Mouse (Mus musculus): Measurements from ENCODE around the gene Samd4b. TPM values are rescaled to one million over a fixed set of nuclear protein-coding genes. Genes with fewer than 3 reads are reported as not detected.
"Not testable (repeated sequence)": the region's sequence is repeated elsewhere in the genome, so short reads cannot be mapped to it uniquely, and the experiment has no call there.

Samd4b gene
- polyA plus RNA-seq, 1 experiment from 2014 or later = 25.8 TPM

GRCm38 (mm10) chr7:28624791-28625190 lies 26.8 kb upstream of the Samd4b start:
- H3K9me3 ChIP-seq (ENCODE audit: control insufficient read depth, low read depth, low read length) = no peaks in the 10 kb centered on the region
- no peak overlapping the region for H3K9ac ChIP-seq (replicated peaks; ENCODE audit: low read depth, low read length)
- WGBS = 70% methylated on average over 5 of the region's 5 CpGs
- no peaks in the 10 kb centered on the region for H3K4me1 ChIP-seq (ENCODE audit: control insufficient read depth, insufficient read depth, low read length)
- no peak for ATAC-seq (ENCODE audit: insufficient number of reproducible peaks, insufficient read depth, low FRiP score, low read depth)
- H3K4me2 ChIP-seq (replicated peaks; ENCODE audit: low read depth, low read length) = no peak overlapping the region
- H3K4me3 ChIP-seq (ENCODE audit: low read depth, low read length) = no peak overlapping the region
- H3K27me3 ChIP-seq (ENCODE audit: control insufficient read depth, insufficient read depth, low read length) = peaks cover 9% of the 10 kb centered on the region; the same call in 1 of the 2 replicates
- H3K36me3 ChIP-seq (ENCODE audit: control insufficient read depth, insufficient read depth, low read length) = no peaks in the 10 kb centered on the region
- no peak overlapping the region for H3K27ac ChIP-seq (ENCODE audit: low read length)

- H3K4me3 ChIP-seq (ENCODE audit: low read depth, low read length) = no peak overlapping the region
- no peak overlapping the region for H3K27ac ChIP-seq (ENCODE audit: low read length)
- WGBS = 53% methylated on average over 9 of the region's 9 CpGs
- H3K27me3 ChIP-seq (ENCODE audit: control insufficient read depth, insufficient read depth, low read length) = no peaks in the 10 kb centered on the region
- H3K36me3 ChIP-seq (ENCODE audit: control insufficient read depth, insufficient read depth, low read length) = no peaks in the 10 kb centered on the region
- no peaks in the 10 kb centered on the region for H3K9me3 ChIP-seq (ENCODE audit: control insufficient read depth, low read depth, low read length)
- H3K9ac ChIP-seq (replicated peaks; ENCODE audit: low read depth, low read length) = no peak overlapping the region
- H3K4me2 ChIP-seq (replicated peaks; ENCODE audit: low read depth, low read length) = no peak overlapping the region
- H3K4me1 ChIP-seq (ENCODE audit: control insufficient read depth, insufficient read depth, low read length) = no peaks in the 10 kb centered on the region
- ATAC-seq (ENCODE audit: insufficient number of reproducible peaks, insufficient read depth, low FRiP score, low read depth) = no peak
Observed at GRCm38 (mm10) chr7:28619098-28619715, 21.3 kb upstream of the Samd4b start.

GRCm38 (mm10) chr7:28605951-28606350 lies 8.0 kb upstream of the Samd4b start:
- Histone ChIP-seq H3K36me3 (ENCODE audit: control insufficient read depth, insufficient read depth, low read length) (no peaks in the 10 kb centered on the region), H3K27ac (ENCODE audit: low read length) (no peak overlapping the region), H3K27me3 (ENCODE audit: control insufficient read depth, insufficient read depth, low read length) (no peaks in the 10 kb centered on the region), H3K4me3 (ENCODE audit: low read depth, low read length) (no peak overlapping the region), H3K9ac (replicated peaks; ENCODE audit: low read depth, low read length) (no peak overlapping the region), H3K4me2 (replicated peaks; ENCODE audit: low read depth, low read length) (no peak overlapping the region), H3K9me3 (ENCODE audit: control insufficient read depth, low read depth, low read length) (no peaks in the 10 kb centered on the region), H3K4me1 (ENCODE audit: control insufficient read depth, insufficient read depth, low read length) (no peaks in the 10 kb centered on the region)
- 89% methylated on average over 8 of the region's 8 CpGs for WGBS
- no peak for ATAC-seq (ENCODE audit: insufficient number of reproducible peaks, insufficient read depth, low FRiP score, low read depth)

GRCm38 (mm10) chr7:28603788-28604187 lies 5.8 kb upstream of the Samd4b start:
- not testable (repeated sequence) for H3K4me2 ChIP-seq (replicated peaks; ENCODE audit: low read depth, low read length); H3K36me3 ChIP-seq (ENCODE audit: control insufficient read depth, insufficient read depth, low read length); ATAC-seq (ENCODE audit: insufficient number of reproducible peaks, insufficient read depth, low FRiP score, low read depth); H3K4me3 ChIP-seq (ENCODE audit: low read depth, low read length); H3K9me3 ChIP-seq (ENCODE audit: control insufficient read depth, low read depth, low read length); H3K9ac ChIP-seq (replicated peaks; ENCODE audit: low read depth, low read length); H3K27me3 ChIP-seq (ENCODE audit: control insufficient read depth, insufficient read depth, low read length); H3K27ac ChIP-seq (ENCODE audit: low read length); H3K4me1 ChIP-seq (ENCODE audit: control insufficient read depth, insufficient read depth, low read length)
- WGBS = 69% methylated on average over 2 of the region's 2 CpGs

- Histone ChIP-seq H3K4me1 (ENCODE audit: control insufficient read depth, insufficient read depth, low read length) (0 out of 2 replicates have a peak, but pooled peaks cover 2% of the 10 kb centered on the region), H3K4me2 (replicated peaks; ENCODE audit: low read depth, low read length) (no peak overlapping the region), H3K27ac (ENCODE audit: low read length) (no peak overlapping the region), H3K36me3 (ENCODE audit: control insufficient read depth, insufficient read depth, low read length) (no peaks in the 10 kb centered on the region), H3K4me3 (ENCODE audit: low read depth, low read length) (no peak overlapping the region), H3K9ac (replicated peaks; ENCODE audit: low read depth, low read length) (no peak overlapping the region), H3K27me3 (ENCODE audit: control insufficient read depth, insufficient read depth, low read length) (no peaks in the 10 kb centered on the region), H3K9me3 (ENCODE audit: control insufficient read depth, low read depth, low read length) (no peaks in the 10 kb centered on the region)
- 61% methylated on average over 5 of the region's 5 CpGs for WGBS
- ATAC-seq (ENCODE audit: insufficient number of reproducible peaks, insufficient read depth, low FRiP score, low read depth) = no peak
Observed at GRCm38 (mm10) chr7:28603136-28603535, 5.2 kb upstream of the Samd4b start.

- Histone ChIP-seq H3K4me3 (ENCODE audit: low read depth, low read length) (no peak overlapping the region), H3K9me3 (ENCODE audit: control insufficient read depth, low read depth, low read length) (no peaks in the 10 kb centered on the region), H3K9ac (replicated peaks; ENCODE audit: low read depth, low read length) (no peak overlapping the region), H3K27ac (ENCODE audit: low read length) (no peak overlapping the region), H3K4me2 (replicated peaks; ENCODE audit: low read depth, low read length) (no peak overlapping the region), H3K36me3 (ENCODE audit: control insufficient read depth, insufficient read depth, low read length) (no peaks in the 10 kb centered on the region), H3K4me1 (ENCODE audit: control insufficient read depth, insufficient read depth, low read length) (peaks cover 8% of the 10 kb centered on the region), H3K27me3 (ENCODE audit: control insufficient read depth, insufficient read depth, low read length) (no peaks in the 10 kb centered on the region)
- 16% methylated on average over 7 of the region's 7 CpGs for WGBS
- no peak for ATAC-seq (ENCODE audit: insufficient number of reproducible peaks, insufficient read depth, low FRiP score, low read depth)
Observed at GRCm38 (mm10) chr7:28601668-28602067, 3.7 kb upstream of the Samd4b start.

- Histone ChIP-seq H3K9ac (replicated peaks; ENCODE audit: low read depth, low read length) (no peak overlapping the region), H3K9me3 (ENCODE audit: control insufficient read depth, low read depth, low read length) (no peaks in the 10 kb centered on the region), H3K27ac (ENCODE audit: low read length) (no peak overlapping the region), H3K27me3 (ENCODE audit: control insufficient read depth, insufficient read depth, low read length) (no peaks in the 10 kb centered on the region), H3K4me3 (ENCODE audit: low read depth, low read length) (no peak overlapping the region), H3K4me2 (replicated peaks; ENCODE audit: low read depth, low read length) (no peak overlapping the region), H3K4me1 (ENCODE audit: control insufficient read depth, insufficient read depth, low read length) (peaks cover 15% of the 10 kb centered on the region), H3K36me3 (ENCODE audit: control insufficient read depth, insufficient read depth, low read length) (no peaks in the 10 kb centered on the region; the same call in 1 of the 2 replicates)
- no peak for ATAC-seq (ENCODE audit: insufficient number of reproducible peaks, insufficient read depth, low FRiP score, low read depth)
- WGBS = 12% methylated on average over 11 of the region's 11 CpGs
Observed at GRCm38 (mm10) chr7:28601029-28601428, 3.1 kb upstream of the Samd4b start.

GRCm38 (mm10) chr7:28598951-28599350 lies 1.0 kb upstream of the Samd4b start:
- Histone ChIP-seq H3K9me3 (ENCODE audit: control insufficient read depth, low read depth, low read length) (no peaks in the 10 kb centered on the region), H3K36me3 (ENCODE audit: control insufficient read depth, insufficient read depth, low read length) (no peaks in the 10 kb centered on the region; the same call in 1 of the 2 replicates), H3K9ac (replicated peaks; ENCODE audit: low read depth, low read length) (no peak overlapping the region), H3K27me3 (ENCODE audit: control insufficient read depth, insufficient read depth, low read length) (no peaks in the 10 kb centered on the region), H3K27ac (ENCODE audit: low read length) (no peak overlapping the region), H3K4me2 (replicated peaks; ENCODE audit: low read depth, low read length) (no peak overlapping the region), H3K4me1 (ENCODE audit: control insufficient read depth, insufficient read depth, low read length) (peaks cover 31% of the 10 kb centered on the region), H3K4me3 (ENCODE audit: low read depth, low read length) (no peak overlapping the region)
- 56% methylated on average over 2 of the region's 2 CpGs for WGBS
- no peak for ATAC-seq (ENCODE audit: insufficient number of reproducible peaks, insufficient read depth, low FRiP score, low read depth)

GRCm38 (mm10) chr7:28597277-28597570 lies 720 bp downstream of the Samd4b start:
- ATAC-seq (ENCODE audit: insufficient number of reproducible peaks, insufficient read depth, low FRiP score, low read depth) = 0 out of 2 replicates have a peak, but pooled peaks have one; percentile 3
- 5% methylated on average over 9 of the region's 9 CpGs for WGBS
- Histone ChIP-seq H3K27ac (ENCODE audit: low read length) (peak overlapping the region; percentile 91), H3K9ac (replicated peaks; ENCODE audit: low read depth, low read length) (peak overlapping the region; percentile 41), H3K4me3 (ENCODE audit: low read depth, low read length) (peak overlapping the region; percentile 48), H3K4me2 (replicated peaks; ENCODE audit: low read depth, low read length) (peak overlapping the region; percentile 76), H3K36me3 (ENCODE audit: control insufficient read depth, insufficient read depth, low read length) (no peaks in the 10 kb centered on the region; the same call in 1 of the 2 replicates), H3K9me3 (ENCODE audit: control insufficient read depth, low read depth, low read length) (no peaks in the 10 kb centered on the region), H3K27me3 (ENCODE audit: control insufficient read depth, insufficient read depth, low read length) (no peaks in the 10 kb centered on the region), H3K4me1 (ENCODE audit: control insufficient read depth, insufficient read depth, low read length) (peaks cover 43% of the 10 kb centered on the region)

All from stomach, embryonic 14.5 days (tissue).